Mouse (Mus musculus) C2C12 (cell line): ENCODE measurements around the gene Syvn1.

ENCODE experiments used
- CEBPB ChIP-seq: IDR thresholded peaks from one replicate; pipeline ENCODE4 v1.6.1; 2011; ENCODE audit warnings: low read depth, mild to moderate bottlenecking, control low read depth, moderate library complexity
- CTCF ChIP-seq: IDR thresholded peaks from one replicate; pipeline ENCODE4 v1.5.1; 2011; ENCODE audit not compliant: control insufficient read depth, insufficient read depth, insufficient read length
- MAX ChIP-seq: IDR thresholded peaks from one replicate; pipeline ENCODE4 v1.6.1; 2011; ENCODE audit warnings: mild to moderate bottlenecking, control low read depth
- MYOD1 ChIP-seq: IDR thresholded peaks from one replicate; pipeline ENCODE4 v1.6.1; 2011; ENCODE audit warnings: low read depth; ENCODE audit not compliant: control insufficient read depth, insufficient read length
- MYOG ChIP-seq: IDR thresholded peaks from one replicate; pipeline ENCODE4 v1.6.1; 2011; ENCODE audit not compliant: control insufficient read depth, insufficient read length; ENCODE audit errors: extremely low read depth
- USF1 ChIP-seq: IDR thresholded peaks from one replicate; pipeline ENCODE4 v1.6.1; 2011; ENCODE audit warnings: low read depth, mild to moderate bottlenecking, control low read depth, moderate library complexity

- no peak for TF ChIP-seq CTCF
- no peak for TF ChIP-seq MYOD1
- no peak for TF ChIP-seq CEBPB
- TF ChIP-seq USF1: no peak
- no peak for TF ChIP-seq MAX
- no peak for TF ChIP-seq MYOG
These were observed 10.3 kb downstream of the Syvn1 start for GRCm38 (mm10) chr19:6056696-6057095.
